Comparison of ENCODE assay signal across 9 mouse cellular contexts in genomic region chr7:5057381-5057780, GRCm38 (mm10). TPM values are rescaled to one million over a fixed set of nuclear protein-coding genes. Genes with fewer than 3 reads are reported as not detected.
DNase-seq lines count a peak whose midpoint lies in the region; ATAC-seq and TF ChIP-seq lines count a peak whose summit lies in the region.
"Had no signal": no experiment of that assay in that cellular context is flagged by ENCODE, and none has a peak within 500 bp of the region (broad histone marks: within the 10 kb centered on the region; RNA-seq: fewer than 3 reads in every experiment).

No protein-coding gene starts in this region.

- WGBS in kidney, embryonic 14.5 days: 27% methylated on average over 8 of the region's 8 CpGs
- WGBS in kidney, adult 2 months: 39% methylated on average over 8 of the region's 8 CpGs
- 36% methylated on average over 8 of the region's 8 CpGs for WGBS in embryonic facial prominence, embryonic 13.5 days
- WGBS in hindbrain, embryonic 16.5 days: 36% methylated on average over 8 of the region's 8 CpGs
- 25% methylated on average over 8 of the region's 8 CpGs for WGBS in midbrain, embryonic 16.5 days

- H3K4me2 ChIP-seq in kidney, embryonic 14.5 days (replicated peaks; ENCODE audit: low read depth, low read length): peak overlapping the region; percentile 90
- peak overlapping the region; percentile 82 for H3K4me2 ChIP-seq in embryonic facial prominence, embryonic 13.5 days
- H3K4me2 ChIP-seq in hindbrain, embryonic 16.5 days (ENCODE audit: low read length): peak overlapping the region; percentile 78
- H3K4me2 ChIP-seq in midbrain, embryonic 16.5 days (ENCODE audit: low read length): peak overlapping the region; percentile 93

- DNase-seq in kidney, adult 2 months: no peak
- no peak for DNase-seq in urinary bladder, postnatal 10 days (ENCODE audit: low spot score)
- DNase-seq in right cerebral cortex, postnatal 25 days: no peak

- peaks cover 28% of the 10 kb centered on the region for H3K4me1 ChIP-seq in kidney, embryonic 14.5 days (ENCODE audit: control insufficient read depth, insufficient read depth, low read length)
- H3K4me1 ChIP-seq in kidney, adult 2 months (ENCODE audit: control insufficient read depth, insufficient read depth, low read length): peaks cover 3% of the 10 kb centered on the region; the same call in 1 of the 2 replicates
- H3K4me1 ChIP-seq in embryonic facial prominence, embryonic 13.5 days: peaks cover 54% of the 10 kb centered on the region
- H3K4me1 ChIP-seq in hindbrain, embryonic 16.5 days (ENCODE audit: control insufficient read depth, insufficient read depth, low read depth, low read length): peaks cover 52% of the 10 kb centered on the region
- H3K4me1 ChIP-seq in midbrain, embryonic 16.5 days (ENCODE audit: control insufficient read depth, insufficient read depth, low read length): peaks cover 67% of the 10 kb centered on the region

- H3K9ac ChIP-seq in kidney, embryonic 14.5 days (ENCODE audit: low read depth, low read length): peak overlapping the region; percentile 75
- H3K9ac ChIP-seq in embryonic facial prominence, embryonic 13.5 days: peak overlapping the region; percentile 89
- peak overlapping the region; percentile 66 for H3K9ac ChIP-seq in hindbrain, embryonic 16.5 days (ENCODE audit: low read depth, low read length)
- peak overlapping the region; percentile 80 for H3K9ac ChIP-seq in midbrain, embryonic 16.5 days (ENCODE audit: low read depth, low read length)

- peak overlapping the region; percentile 60 for H3K4me3 ChIP-seq in kidney, embryonic 14.5 days (ENCODE audit: low read length)
- H3K4me3 ChIP-seq in kidney, adult 2 months (ENCODE audit: insufficient read depth, low read depth, low read length): no peak overlapping the region; the same call in 1 of the 2 replicates
- H3K4me3 ChIP-seq in embryonic facial prominence, embryonic 13.5 days: peak overlapping the region; percentile 68
- H3K4me3 ChIP-seq in hindbrain, embryonic 16.5 days (ENCODE audit: low read length): peak overlapping the region; percentile 46
- H3K4me3 ChIP-seq in midbrain, embryonic 16.5 days (ENCODE audit: low read depth, low read length): peak overlapping the region; percentile 76

- no peak for ATAC-seq in kidney, embryonic 14.5 days (ENCODE audit: low FRiP score, low TSS enrichment)
- ATAC-seq in embryonic facial prominence, embryonic 13.5 days (ENCODE audit: insufficient number of reproducible peaks, insufficient read depth, low FRiP score, low TSS enrichment, low read depth): no peak
- ATAC-seq in hindbrain, embryonic 16.5 days: no peak
- ATAC-seq in midbrain, embryonic 16.5 days: no peak
- no peak for ATAC-seq in granulocyte monocyte progenitor cell, adult 5-6 weeks (replicated peaks; ENCODE audit: poor library complexity, severe bottlenecking)

- peaks cover 38% of the 10 kb centered on the region for H3K27me3 ChIP-seq in kidney, embryonic 14.5 days (ENCODE audit: control insufficient read depth, insufficient read depth, low read length)
- H3K27me3 ChIP-seq in kidney, adult 2 months (replicated peaks; ENCODE audit: control insufficient read depth, insufficient read depth, low read length): peaks cover 1% of the 10 kb centered on the region; the same call in 1 of the 2 replicates
- H3K27me3 ChIP-seq in embryonic facial prominence, embryonic 13.5 days: peaks cover 46% of the 10 kb centered on the region
- peaks cover 6% of the 10 kb centered on the region for H3K27me3 ChIP-seq in hindbrain, embryonic 16.5 days (replicated peaks; ENCODE audit: control insufficient read depth, insufficient read depth, low read length)
- peaks cover 15% of the 10 kb centered on the region for H3K27me3 ChIP-seq in midbrain, embryonic 16.5 days (ENCODE audit: control insufficient read depth, insufficient read depth, low read depth, low read length)

- TF ChIP-seq CTCF in kidney, adult 2 months (conservative IDR thresholded peaks at IDR 0.05; ENCODE audit: insufficient read depth, insufficient read length, low read depth, low read length): no peak

- H3K27ac ChIP-seq in kidney, embryonic 14.5 days (ENCODE audit: low read depth, low read length): no peak overlapping the region
- H3K27ac ChIP-seq in kidney, adult 2 months (ENCODE audit: insufficient read depth, low read depth, low read length): no peak overlapping the region
- no peak overlapping the region for H3K27ac ChIP-seq in embryonic facial prominence, embryonic 13.5 days
- H3K27ac ChIP-seq in hindbrain, embryonic 16.5 days (ENCODE audit: low read depth, low read length): no peak overlapping the region; the same call in 1 of the 2 replicates
- peak overlapping the region; percentile 84 for H3K27ac ChIP-seq in midbrain, embryonic 16.5 days (ENCODE audit: low read length)

- H3K9me3 ChIP-seq in kidney, embryonic 14.5 days (ENCODE audit: control insufficient read depth, low read length): no peaks in the 10 kb centered on the region
- no peaks in the 10 kb centered on the region for H3K9me3 ChIP-seq in embryonic facial prominence, embryonic 13.5 days
- no peaks in the 10 kb centered on the region for H3K9me3 ChIP-seq in hindbrain, embryonic 16.5 days (ENCODE audit: control insufficient read depth, low read length)
- H3K9me3 ChIP-seq in midbrain, embryonic 16.5 days (replicated peaks; ENCODE audit: control insufficient read depth, low read length, poor library complexity, severe bottlenecking): no peaks in the 10 kb centered on the region

- no peak for TF ChIP-seq POLR2A in kidney, adult 2 months (IDR thresholded peaks at IDR 0.05; ENCODE audit: low read depth, low read length)

- H3K36me3 ChIP-seq in kidney, embryonic 14.5 days (ENCODE audit: control insufficient read depth, insufficient read depth, low read length): no peaks in the 10 kb centered on the region
- H3K36me3 ChIP-seq in kidney, adult 2 months (ENCODE audit: control insufficient read depth, insufficient read depth, low read length): no peaks in the 10 kb centered on the region
- no peaks in the 10 kb centered on the region for H3K36me3 ChIP-seq in embryonic facial prominence, embryonic 13.5 days
- H3K36me3 ChIP-seq in hindbrain, embryonic 16.5 days (ENCODE audit: control insufficient read depth, insufficient read depth, low read length): no peaks in the 10 kb centered on the region
- no peaks in the 10 kb centered on the region for H3K36me3 ChIP-seq in midbrain, embryonic 16.5 days (ENCODE audit: control insufficient read depth, insufficient read depth, low read length)

RNA-seq across cellular contexts. Expression of gene U2af2, which starts 4.6 kb away (rescaled TPM):
- polyA plus RNA-seq in kidney, embryonic 14.5 days (2014; fragmentation: Nextera tagmentation; extraction: Ambion mirVana): 120 and 148 TPM in 2 replicates
- 132 and 153 TPM in 2 replicates for polyA plus RNA-seq in kidney, adult 2 months (2012; rRNA removed)
- polyA plus RNA-seq in embryonic facial prominence, embryonic 13.5 days (2015; fragmentation: Nextera tagmentation; extraction: Ambion mirVana): 137 and 155 TPM in 2 replicates
- polyA plus RNA-seq in hindbrain, embryonic 16.5 days (2015; fragmentation: Nextera tagmentation; extraction: Ambion mirVana): 91.8 and 103 TPM in 2 replicates
- 96.7 and 103 TPM in 2 replicates for polyA plus RNA-seq in midbrain, embryonic 16.5 days (2015; fragmentation: Nextera tagmentation; extraction: Ambion mirVana)
- 204 and 227 TPM in 2 replicates for total RNA-seq in granulocyte monocyte progenitor cell, adult 5-6 weeks (2014; fragmentation: Nextera tagmentation)
- total RNA-seq in granulocyte monocyte progenitor cell, adult 5-6 weeks (2017): 253 and 265 TPM in 2 replicates

RNA-seq across cellular contexts. Expression of gene Zfp580, which starts 6.0 kb away (rescaled TPM):
- 43.6 and 56.2 TPM in 2 replicates for polyA plus RNA-seq in kidney, embryonic 14.5 days (2014; fragmentation: Nextera tagmentation; extraction: Ambion mirVana)
- 17.0 and 17.1 TPM in 2 replicates for polyA plus RNA-seq in kidney, adult 2 months (2012; rRNA removed)
- polyA plus RNA-seq in embryonic facial prominence, embryonic 13.5 days (2015; fragmentation: Nextera tagmentation; extraction: Ambion mirVana): 44.7 and 45.9 TPM in 2 replicates
- 103 and 108 TPM in 2 replicates for polyA plus RNA-seq in hindbrain, embryonic 16.5 days (2015; fragmentation: Nextera tagmentation; extraction: Ambion mirVana)
- polyA plus RNA-seq in midbrain, embryonic 16.5 days (2015; fragmentation: Nextera tagmentation; extraction: Ambion mirVana): 101 and 117 TPM in 2 replicates
- total RNA-seq in granulocyte monocyte progenitor cell, adult 5-6 weeks (2014; fragmentation: Nextera tagmentation): 1.3 and 7.3 TPM in 2 replicates
- 1.2 and 1.3 TPM in 2 replicates for total RNA-seq in granulocyte monocyte progenitor cell, adult 5-6 weeks (2017)

RNA-seq across cellular contexts. Expression of gene Zfp784, which starts 19.1 kb away (rescaled TPM):
- polyA plus RNA-seq in kidney, embryonic 14.5 days (2014; fragmentation: Nextera tagmentation; extraction: Ambion mirVana): 3.8 and 5.0 TPM in 2 replicates
- polyA plus RNA-seq in kidney, adult 2 months (2012; rRNA removed): 6.4 and 6.8 TPM in 2 replicates
- polyA plus RNA-seq in embryonic facial prominence, embryonic 13.5 days (2015; fragmentation: Nextera tagmentation; extraction: Ambion mirVana): 5.6 and 5.9 TPM in 2 replicates
- 9.7 and 10.2 TPM in 2 replicates for polyA plus RNA-seq in hindbrain, embryonic 16.5 days (2015; fragmentation: Nextera tagmentation; extraction: Ambion mirVana)
- polyA plus RNA-seq in midbrain, embryonic 16.5 days (2015; fragmentation: Nextera tagmentation; extraction: Ambion mirVana): 10.5 and 10.8 TPM in 2 replicates
- total RNA-seq in granulocyte monocyte progenitor cell, adult 5-6 weeks (2014; fragmentation: Nextera tagmentation): 0.28 and 0.54 TPM in 2 replicates
- 0.98 and 1.1 TPM in 2 replicates for total RNA-seq in granulocyte monocyte progenitor cell, adult 5-6 weeks (2017)

RNA-seq across cellular contexts. Expression of gene Epn1, which starts 22.7 kb away (rescaled TPM):
- polyA plus RNA-seq in kidney, embryonic 14.5 days (2014; fragmentation: Nextera tagmentation; extraction: Ambion mirVana): 53.2 and 63.8 TPM in 2 replicates
- polyA plus RNA-seq in kidney, adult 2 months (2012; rRNA removed): 243 and 262 TPM in 2 replicates
- 63.8 and 70.5 TPM in 2 replicates for polyA plus RNA-seq in embryonic facial prominence, embryonic 13.5 days (2015; fragmentation: Nextera tagmentation; extraction: Ambion mirVana)
- 115 and 124 TPM in 2 replicates for polyA plus RNA-seq in hindbrain, embryonic 16.5 days (2015; fragmentation: Nextera tagmentation; extraction: Ambion mirVana)
- 107 and 120 TPM in 2 replicates for polyA plus RNA-seq in midbrain, embryonic 16.5 days (2015; fragmentation: Nextera tagmentation; extraction: Ambion mirVana)
- total RNA-seq in granulocyte monocyte progenitor cell, adult 5-6 weeks (2014; fragmentation: Nextera tagmentation): 56.6 and 57.4 TPM in 2 replicates
- total RNA-seq in granulocyte monocyte progenitor cell, adult 5-6 weeks (2017): 34.4 and 62.6 TPM in 2 replicates

RNA-seq across cellular contexts. Expression of gene 4632433K11Rik, which starts 23.5 kb away (rescaled TPM):
- polyA plus RNA-seq in kidney, embryonic 14.5 days (2014; fragmentation: Nextera tagmentation; extraction: Ambion mirVana): not detected in 2 replicates
- not detected in 2 replicates for polyA plus RNA-seq in kidney, adult 2 months (2012; rRNA removed)
- polyA plus RNA-seq in embryonic facial prominence, embryonic 13.5 days (2015; fragmentation: Nextera tagmentation; extraction: Ambion mirVana): not detected in 2 replicates
- polyA plus RNA-seq in hindbrain, embryonic 16.5 days (2015; fragmentation: Nextera tagmentation; extraction: Ambion mirVana): not detected in 2 replicates
- not detected in 2 replicates for polyA plus RNA-seq in midbrain, embryonic 16.5 days (2015; fragmentation: Nextera tagmentation; extraction: Ambion mirVana)
- total RNA-seq in granulocyte monocyte progenitor cell, adult 5-6 weeks (2014; fragmentation: Nextera tagmentation): not detected in 2 replicates
- 0.57 and 1.2 TPM in 2 replicates for total RNA-seq in granulocyte monocyte progenitor cell, adult 5-6 weeks (2017)
- polyA plus RNA-seq: G1E had no signal
